Comparison of ENCODE assay signal across 8 mouse cellular contexts in the genomic region with DNA sequence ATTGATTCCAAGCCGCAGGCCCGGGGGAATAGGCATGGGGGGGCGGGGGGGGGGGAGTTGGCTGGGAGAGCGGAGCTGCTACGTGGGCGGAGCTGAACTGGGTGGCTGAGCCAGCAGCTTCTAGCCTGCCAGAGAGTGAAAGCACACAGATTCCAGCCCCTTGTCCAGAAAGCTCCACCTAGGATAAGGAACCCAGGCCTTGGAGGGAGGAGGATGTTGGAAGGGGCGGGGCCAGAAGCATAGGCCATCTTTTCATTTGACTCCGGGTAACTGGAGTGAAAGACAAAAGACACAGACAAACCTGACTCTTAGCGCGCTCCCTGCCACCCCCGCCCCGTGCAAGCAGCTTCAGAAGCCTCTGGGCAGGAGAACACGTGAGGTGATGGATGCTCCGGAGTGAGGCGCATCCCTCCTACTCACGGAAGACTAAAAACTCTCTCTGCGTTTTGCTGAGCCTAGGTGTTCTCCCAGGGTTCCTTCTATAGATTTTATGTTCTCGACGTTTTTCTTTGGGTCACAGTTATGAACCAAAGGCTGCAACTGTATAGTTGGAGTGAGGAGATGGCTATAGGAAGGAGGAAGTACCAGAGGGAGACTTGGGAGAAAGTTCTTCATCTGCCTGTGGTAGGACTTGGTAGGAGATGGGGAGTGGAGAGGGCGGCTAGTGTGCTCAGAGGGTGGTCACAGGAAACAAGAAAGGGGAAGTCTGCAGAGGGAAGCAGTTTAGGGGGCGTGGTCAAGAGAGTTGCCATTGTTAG.
DNase-seq lines count a peak whose midpoint lies in the region; ATAC-seq and TF ChIP-seq lines count a peak whose summit lies in the region.

No protein-coding gene starts in this region.

- no peak for TF ChIP-seq POLR2A in lung, adult 2 months (IDR thresholded peaks at IDR 0.05; ENCODE audit: borderline replicate concordance, extremely low read depth, low read depth, low read length)
- no peak for TF ChIP-seq POLR2A in thymus, adult 2 months (IDR thresholded peaks at IDR 0.05; ENCODE audit: control insufficient read depth, extremely low read depth, insufficient read depth, low read length, poor library complexity)

- ATAC-seq in CD4-positive, CD25-positive, alpha-beta regulatory T cell, adult 4 months = peak; percentile 76
- peak; percentile 92 for ATAC-seq in forebrain, embryonic 15.5 days (replicated peaks)
- ATAC-seq in neural tube, embryonic 15.5 days (ENCODE audit: low FRiP score) = peak; percentile 91

- H3K4me1 ChIP-seq in forebrain, embryonic 15.5 days = peaks cover 18% of the 10 kb centered on the region
- peaks cover 6% of the 10 kb centered on the region; the same call in 1 of the 2 replicates for H3K4me1 ChIP-seq in lung, adult 2 months (ENCODE audit: control insufficient read depth, insufficient read depth, low read length)
- peaks cover 27% of the 10 kb centered on the region for H3K4me1 ChIP-seq in neural tube, embryonic 15.5 days
- H3K4me1 ChIP-seq in thymus, adult 2 months (replicated peaks; ENCODE audit: control insufficient read depth, insufficient read depth, low read length) = peaks cover 14% of the 10 kb centered on the region

- peak overlapping the region; percentile 42 for H3K4me3 ChIP-seq in forebrain, embryonic 15.5 days
- peak overlapping the region; percentile 61 for H3K4me3 ChIP-seq in lung, adult 2 months (replicated peaks; ENCODE audit: extremely low read depth, low read depth, low read length)
- peak overlapping the region; percentile 36 for H3K4me3 ChIP-seq in neural tube, embryonic 15.5 days (replicated peaks)
- H3K4me3 ChIP-seq in thymus, adult 2 months (ENCODE audit: control insufficient read depth, insufficient read depth, low read length) = peak overlapping the region; percentile 43

- peak overlapping the region; percentile 73 for H3K4me2 ChIP-seq in forebrain, embryonic 15.5 days (replicated peaks)
- peak overlapping the region; percentile 71 for H3K4me2 ChIP-seq in neural tube, embryonic 15.5 days

- no peak for TF ChIP-seq CTCF in lung, adult 2 months (IDR thresholded peaks at IDR 0.05; ENCODE audit: insufficient read depth, low read length)
- TF ChIP-seq CTCF in thymus, adult 2 months (IDR thresholded peaks at IDR 0.05; ENCODE audit: borderline replicate concordance, control insufficient read depth, extremely low read depth, insufficient read depth, low read length, poor library complexity) = no peak

- H3K27me3 ChIP-seq in forebrain, embryonic 15.5 days = peaks cover 3% of the 10 kb centered on the region; the same call in 1 of the 2 replicates
- H3K27me3 ChIP-seq in neural tube, embryonic 15.5 days (replicated peaks) = peaks cover 14% of the 10 kb centered on the region
- H3K27me3 ChIP-seq in thymus, adult 2 months (ENCODE audit: control insufficient read depth, insufficient read depth, low read length) = no peaks in the 10 kb centered on the region

- peak; percentile 30 for DNase-seq in brain, embryonic 18.5 days (ENCODE audit: low read depth, low spot score)
- DNase-seq in heart, postnatal 25 days (ENCODE audit: low spot score) = peak; percentile 74
- peak; percentile 25 to 59 for DNase-seq in layer of hippocampus, adult 18-20 months (ENCODE audit: low spot score in 2 of 2)
- peak; percentile 18 for DNase-seq in lung, adult 2 months
- DNase-seq in thymus, adult 2 months = peak; percentile 57

- intact Hi-C loops in heart, postnatal 25 days (cut with DNase I) = loop anchor here (5.0 kb wide), 2 partner anchors 41 to 81 kb away; no protein-coding TSS in a partner anchor

- no peaks in the 10 kb centered on the region for H3K36me3 ChIP-seq in forebrain, embryonic 15.5 days
- no peaks in the 10 kb centered on the region for H3K36me3 ChIP-seq in neural tube, embryonic 15.5 days
- no peaks in the 10 kb centered on the region for H3K36me3 ChIP-seq in thymus, adult 2 months (ENCODE audit: control insufficient read depth, insufficient read depth, low read length)

- peak overlapping the region; percentile 70 for H3K27ac ChIP-seq in forebrain, embryonic 15.5 days (replicated peaks)
- H3K27ac ChIP-seq in neural tube, embryonic 15.5 days (replicated peaks) = peak overlapping the region; percentile 48
- H3K27ac ChIP-seq in thymus, adult 2 months (ENCODE audit: control insufficient read depth, insufficient read depth, low read length) = no peak overlapping the region

- no peaks in the 10 kb centered on the region for H3K9me3 ChIP-seq in forebrain, embryonic 15.5 days
- H3K9me3 ChIP-seq in neural tube, embryonic 15.5 days (replicated peaks) = no peaks in the 10 kb centered on the region

- peak overlapping the region; percentile 41 for H3K9ac ChIP-seq in forebrain, embryonic 15.5 days (replicated peaks)
- peak overlapping the region; percentile 37 for H3K9ac ChIP-seq in neural tube, embryonic 15.5 days (replicated peaks)

- under 1% methylated on average over 21 of the region's 21 CpGs for WGBS in forebrain, embryonic 15.5 days
- 2% methylated on average over 21 of the region's 21 CpGs for WGBS in lung, adult 2 months
- WGBS in neural tube, embryonic 15.5 days = 0% methylated on average over 21 of the region's 21 CpGs
- WGBS in thymus, adult 2 months = 3% methylated on average over 21 of the region's 21 CpGs

Comparison
In these comparisons a context has a peak if more than half of its experiments do, and no peak if none do; other contexts are left out.
1. DNase-seq: peak in every context shown above with its lines; median percentile 74 in heart, postnatal 25 days; 57 in thymus, adult 2 months; 42 in layer of hippocampus, adult 18-20 months; 30 in brain, embryonic 18.5 days; 18 in lung, adult 2 months.